18 mouse cellular contexts compared by ENCODE assay signal in genomic region chr10:70262051-70262450, GRCm38 (mm10). TPM values are rescaled to one million over a fixed set of nuclear protein-coding genes. Genes with fewer than 3 reads are reported as not detected.
"Had no signal": no experiment of that assay in that cellular context is flagged by ENCODE, and none has a peak within 500 bp of the region (broad histone marks: within the 10 kb centered on the region; RNA-seq: fewer than 3 reads in every experiment).

No protein-coding gene starts in this region.

- H3K36me3 ChIP-seq: limb, embryonic 13.5 days; liver, embryonic 12.5 days; midbrain, embryonic 13.5 days; neural tube, embryonic 15.5 days had no signal

- H3K27ac ChIP-seq: hindbrain, postnatal 0 days; limb, embryonic 13.5 days; liver, embryonic 12.5 days; midbrain, embryonic 13.5 days; neural tube, embryonic 15.5 days had no signal

- ATAC-seq: hindbrain, postnatal 0 days; liver, embryonic 12.5 days; lung, postnatal 0 days; midbrain, embryonic 13.5 days had no signal

- H3K4me1 ChIP-seq: limb, embryonic 13.5 days; neural tube, embryonic 15.5 days had no signal

- H3K9me3 ChIP-seq: limb, embryonic 13.5 days; liver, embryonic 12.5 days; midbrain, embryonic 13.5 days; neural tube, embryonic 15.5 days had no signal

- H3K27me3 ChIP-seq: limb, embryonic 13.5 days; liver, embryonic 12.5 days; midbrain, embryonic 13.5 days; neural tube, embryonic 15.5 days had no signal

- H3K9ac ChIP-seq: limb, embryonic 13.5 days; liver, embryonic 12.5 days; midbrain, embryonic 13.5 days; neural tube, embryonic 15.5 days had no signal

- H3K4me2 ChIP-seq: limb, embryonic 13.5 days; liver, embryonic 12.5 days; midbrain, embryonic 13.5 days; neural tube, embryonic 15.5 days had no signal

- DNase-seq: left cerebral cortex, postnatal 4 days; lung, adult 18-20 months; lung, postnatal 36 days; right cerebral cortex, adult 18-20 months; right cerebral cortex, postnatal 25 days; thymus, adult 2 months; thymus, postnatal 25 days had no signal

- H3K4me3 ChIP-seq: limb, embryonic 13.5 days; liver, embryonic 12.5 days; midbrain, embryonic 13.5 days; neural tube, embryonic 15.5 days had no signal

RNA-seq across cellular contexts. Expression of gene Mrln, which starts 57.6 kb away (rescaled TPM):
- total RNA-seq: layer of hippocampus, adult 8-10 months; left cerebral cortex, adult 18-20 months; left cerebral cortex, postnatal 10 days; megakaryocyte progenitor cell, adult 5-6 weeks had no signal
- polyA plus RNA-seq: large intestine, adult 2 months; midbrain, embryonic 13.5 days had no signal
